Mouse (Mus musculus): ENCODE results near the gene Map10. TPM values are rescaled to one million over a fixed set of nuclear protein-coding genes. Genes with fewer than 3 reads are reported as not detected.

Gene Map10
- total and polyA plus RNA-seq, 2 experiments from 2014 or later, result 4.1 to 5.5 TPM

DNA sequence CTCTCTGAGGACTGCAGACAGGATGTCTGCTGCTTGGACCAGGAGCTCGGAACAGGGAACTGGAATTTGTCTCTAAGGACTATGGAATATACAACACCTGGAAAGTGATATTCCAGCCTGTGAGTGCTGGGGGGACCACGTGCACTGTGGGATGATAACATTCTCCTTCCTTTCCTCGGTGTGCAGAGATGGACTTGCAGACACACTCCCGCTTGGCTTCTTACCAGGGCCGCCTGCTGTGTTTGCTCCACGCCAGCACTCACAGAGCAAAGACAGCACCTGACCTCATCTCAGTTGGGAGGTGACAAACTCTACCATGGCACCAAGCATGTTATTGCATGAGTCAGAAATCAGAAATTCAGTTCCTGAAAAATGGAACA lies 7.0 kb upstream of the Map10 start:
- Histone ChIP-seq H3K4me1 (ENCODE audit: control insufficient read depth, insufficient read depth) (peaks cover 17% of the 10 kb centered on the region), H3K4me2 (ENCODE audit: low read depth, low read length) (no peak overlapping the region), H3K9ac (replicated peaks; ENCODE audit: low read depth, low read length) (no peak overlapping the region), H3K27ac (ENCODE audit: low read depth) (no peak overlapping the region), H3K4me3 (ENCODE audit: low read depth, low read length) (no peak overlapping the region), H3K36me3 (replicated peaks; ENCODE audit: control insufficient read depth, insufficient read depth, low read length) (no peaks in the 10 kb centered on the region), H3K27me3 (ENCODE audit: control insufficient read depth, insufficient read depth, low read length) (no peaks in the 10 kb centered on the region), H3K9me3 (replicated peaks; ENCODE audit: control insufficient read depth, low read length) (no peaks in the 10 kb centered on the region)
- DNase-seq (ENCODE audit: low spot score), result peak; percentile 76
- TF ChIP-seq EP300 (IDR thresholded peaks at IDR 0.05; ENCODE audit: low read depth), result no peak
- no peak for TF ChIP-seq CTCF (IDR thresholded peaks at IDR 0.05; ENCODE audit: low read depth)
- 27% methylated on average over 6 of the region's 6 CpGs for WGBS
- ATAC-seq (ENCODE audit: insufficient read depth, low read depth), result peak; percentile 70

DNA sequence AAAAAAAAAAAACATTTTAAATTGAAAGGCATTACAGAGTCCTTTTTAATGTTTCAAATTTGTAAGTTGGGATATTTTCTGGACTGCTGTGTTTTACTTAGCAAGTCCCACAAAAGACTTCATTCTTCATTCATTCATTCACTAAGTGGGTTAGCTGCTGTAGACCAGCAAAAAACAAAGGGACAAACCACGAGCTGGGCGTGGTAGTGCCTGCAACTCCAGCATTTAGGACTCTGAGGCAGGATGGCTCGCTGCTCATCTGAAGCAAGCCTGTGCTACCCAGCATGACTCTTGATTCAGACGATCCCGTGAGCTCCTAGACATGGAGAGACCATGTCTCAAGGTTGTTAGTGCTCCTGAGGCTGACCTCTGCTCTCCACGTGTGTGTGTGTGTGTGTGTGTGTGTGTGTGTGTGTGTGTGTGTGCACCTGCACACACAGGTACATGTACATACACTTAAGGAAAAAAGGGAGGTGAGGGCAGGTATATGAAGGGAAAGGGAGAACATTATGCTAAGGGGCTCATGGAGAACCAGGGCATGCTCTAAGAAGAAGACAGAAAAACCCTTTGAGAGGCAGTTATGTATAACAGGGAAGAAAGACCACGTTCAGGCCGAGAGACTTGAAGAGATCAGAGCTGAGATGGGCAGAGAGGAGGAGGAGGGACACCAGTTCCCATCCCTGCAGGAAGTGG lies 4.3 kb upstream of the Map10 start:
- H3K9ac ChIP-seq (replicated peaks; ENCODE audit: low read depth, low read length), result no peak overlapping the region

DNA sequence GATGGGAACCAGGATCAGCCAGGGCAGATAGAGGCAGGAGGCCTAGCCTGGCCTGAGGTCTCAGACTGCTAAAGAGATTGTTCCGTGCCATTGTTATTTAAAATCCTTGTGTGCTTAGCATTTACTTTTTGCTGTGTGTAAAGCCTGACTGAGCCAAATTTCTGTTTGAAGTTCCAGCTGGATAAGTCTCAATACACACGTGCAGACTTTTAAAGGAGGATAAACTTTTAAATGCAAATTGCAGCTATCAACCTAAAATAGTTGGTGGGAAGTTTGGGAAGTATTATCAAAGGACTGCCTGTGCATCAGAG lies 3.8 kb upstream of the Map10 start:
- DNase-seq (ENCODE audit: low spot score) (peak; percentile 34), ATAC-seq (ENCODE audit: insufficient read depth, low read depth) (no peak)
- WGBS, result 15% methylated on average over 2 of the region's 2 CpGs
- H3K4me3 ChIP-seq (ENCODE audit: low read depth, low read length), result no peak overlapping the region
- H3K9me3 ChIP-seq (replicated peaks; ENCODE audit: control insufficient read depth, low read length), result peaks cover 1% of the 10 kb centered on the region; the same call in 1 of the 2 replicates
- H3K4me1 ChIP-seq (ENCODE audit: control insufficient read depth, insufficient read depth), result peaks cover 25% of the 10 kb centered on the region
- H3K27ac ChIP-seq (ENCODE audit: low read depth), result peak overlapping the region; percentile 88
- no peak for TF ChIP-seq CTCF (IDR thresholded peaks at IDR 0.05; ENCODE audit: low read depth)
- no peak for TF ChIP-seq EP300 (IDR thresholded peaks at IDR 0.05; ENCODE audit: low read depth)
- H3K36me3 ChIP-seq (replicated peaks; ENCODE audit: control insufficient read depth, insufficient read depth, low read length), result no peaks in the 10 kb centered on the region; the same call in 1 of the 2 replicates
- no peaks in the 10 kb centered on the region for H3K27me3 ChIP-seq (ENCODE audit: control insufficient read depth, insufficient read depth, low read length)
- H3K4me2 ChIP-seq (ENCODE audit: low read depth, low read length), result no peak overlapping the region
- no peak overlapping the region for H3K9ac ChIP-seq (replicated peaks; ENCODE audit: low read depth, low read length)

More for the DNA sequence above, 4.3 kb upstream of the Map10 start:
- TF ChIP-seq CTCF (IDR thresholded peaks at IDR 0.05; ENCODE audit: low read depth) (no peak), EP300 (IDR thresholded peaks at IDR 0.05; ENCODE audit: low read depth) (no peak)
- H3K9me3 ChIP-seq (replicated peaks; ENCODE audit: control insufficient read depth, low read length), result no peaks in the 10 kb centered on the region
- DNase-seq (ENCODE audit: low spot score) (no peak), ATAC-seq (ENCODE audit: insufficient read depth, low read depth) (no peak)
- 54% methylated on average over 8 of the region's 8 CpGs for WGBS
- peak overlapping the region; percentile 88 for H3K27ac ChIP-seq (ENCODE audit: low read depth)
- no peaks in the 10 kb centered on the region; the same call in 1 of the 2 replicates for H3K36me3 ChIP-seq (replicated peaks; ENCODE audit: control insufficient read depth, insufficient read depth, low read length)
- peaks cover 24% of the 10 kb centered on the region for H3K4me1 ChIP-seq (ENCODE audit: control insufficient read depth, insufficient read depth)
- no peak overlapping the region for H3K4me3 ChIP-seq (ENCODE audit: low read depth, low read length)
- no peaks in the 10 kb centered on the region for H3K27me3 ChIP-seq (ENCODE audit: control insufficient read depth, insufficient read depth, low read length)
- H3K4me2 ChIP-seq (ENCODE audit: low read depth, low read length), result no peak overlapping the region

DNA sequence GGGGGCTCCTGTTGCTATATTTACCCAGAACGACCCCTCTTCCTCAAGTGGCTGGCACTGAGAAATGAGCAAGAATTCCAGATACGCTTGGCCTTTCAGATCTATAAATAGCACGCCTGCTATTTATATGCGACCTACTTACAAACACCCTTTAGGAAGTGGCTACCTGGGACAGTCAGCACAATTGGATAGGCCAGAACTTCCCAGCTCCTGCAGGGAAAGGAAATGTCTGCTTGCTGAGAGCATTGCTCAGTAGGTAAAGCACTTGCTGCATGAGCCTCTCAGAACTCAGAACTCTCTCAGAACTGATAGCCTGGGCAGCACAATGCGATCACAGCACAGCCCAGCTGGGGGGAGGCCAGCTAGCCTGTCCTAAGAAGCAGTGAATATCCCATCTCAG lies 3.4 kb upstream of the Map10 start:
- WGBS, result 8% methylated on average over 5 of the region's 5 CpGs
- H3K9me3 ChIP-seq (replicated peaks; ENCODE audit: control insufficient read depth, low read length), result peaks cover 5% of the 10 kb centered on the region
- H3K27me3 ChIP-seq (ENCODE audit: control insufficient read depth, insufficient read depth, low read length), result no peaks in the 10 kb centered on the region
- peak; percentile 78 for ATAC-seq (ENCODE audit: insufficient read depth, low read depth)
- no peaks in the 10 kb centered on the region; the same call in 1 of the 2 replicates for H3K36me3 ChIP-seq (replicated peaks; ENCODE audit: control insufficient read depth, insufficient read depth, low read length)
- no peak overlapping the region for H3K4me3 ChIP-seq (ENCODE audit: low read depth, low read length)
- H3K4me2 ChIP-seq (ENCODE audit: low read depth, low read length), result peak overlapping the region; percentile 24; the same call in 1 of the 2 replicates
- 0 out of 2 replicates have a peak, but pooled peaks have one; percentile 44 for TF ChIP-seq EP300 (IDR thresholded peaks at IDR 0.05; ENCODE audit: low read depth)
- TF ChIP-seq CTCF (IDR thresholded peaks at IDR 0.05; ENCODE audit: low read depth), result no peak
- peak; percentile 88 for DNase-seq (ENCODE audit: low spot score)
- H3K27ac ChIP-seq (ENCODE audit: low read depth), result peak overlapping the region; percentile 88
- peaks cover 25% of the 10 kb centered on the region for H3K4me1 ChIP-seq (ENCODE audit: control insufficient read depth, insufficient read depth)
- no peak overlapping the region for H3K9ac ChIP-seq (replicated peaks; ENCODE audit: low read depth, low read length)

DNA sequence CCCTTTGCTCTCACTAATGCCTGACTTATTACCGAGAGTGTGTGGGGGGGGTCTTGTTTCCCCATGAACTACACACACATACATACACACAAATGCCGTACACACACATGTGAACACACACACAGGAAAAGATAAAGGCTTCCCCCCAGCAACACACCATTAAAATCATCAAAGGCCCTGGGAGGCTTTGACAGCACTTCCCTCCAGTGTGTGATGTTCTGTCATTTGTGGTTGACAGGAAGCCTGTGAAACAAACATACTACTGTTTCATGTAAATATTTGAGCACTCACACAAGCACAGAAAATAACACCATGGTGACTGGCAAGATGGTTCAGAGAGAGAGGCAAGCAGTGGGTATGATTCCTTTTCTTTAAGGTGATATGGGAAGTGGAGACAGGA lies 2.4 kb upstream of the Map10 start:
- no peak for DNase-seq (ENCODE audit: low spot score)
- peaks cover 12% of the 10 kb centered on the region for H3K9me3 ChIP-seq (replicated peaks; ENCODE audit: control insufficient read depth, low read length)
- H3K27me3 ChIP-seq (ENCODE audit: control insufficient read depth, insufficient read depth, low read length), result no peaks in the 10 kb centered on the region
- 46% methylated on average over 2 of the region's 2 CpGs for WGBS
- TF ChIP-seq CTCF (IDR thresholded peaks at IDR 0.05; ENCODE audit: low read depth), result no peak
- no peak for TF ChIP-seq EP300 (IDR thresholded peaks at IDR 0.05; ENCODE audit: low read depth)
- peak overlapping the region; percentile 88; the same call in 1 of the 2 replicates for H3K27ac ChIP-seq (ENCODE audit: low read depth)
- no peak for ATAC-seq (ENCODE audit: insufficient read depth, low read depth)
- no peak overlapping the region for H3K9ac ChIP-seq (replicated peaks; ENCODE audit: low read depth, low read length)
- no peaks in the 10 kb centered on the region; the same call in 1 of the 2 replicates for H3K36me3 ChIP-seq (replicated peaks; ENCODE audit: control insufficient read depth, insufficient read depth, low read length)
- H3K4me3 ChIP-seq (ENCODE audit: low read depth, low read length), result no peak overlapping the region
- no peak overlapping the region for H3K4me2 ChIP-seq (ENCODE audit: low read depth, low read length)
- H3K4me1 ChIP-seq (ENCODE audit: control insufficient read depth, insufficient read depth), result peaks cover 25% of the 10 kb centered on the region
